Mouse (Mus musculus) stomach, embryonic 15.5 days (tissue): Measurements from ENCODE around the gene Ap2b1. TPM values are rescaled to one million over a fixed set of nuclear protein-coding genes. Genes with fewer than 3 reads are reported as not detected.

Source experiments
- ATAC-seq: fragments of 200-750 bp; cut with Nextera tagmentation; 2 replicates; pipeline ENCODE4 v1.8.0; 2017; ENCODE audit warnings: low read depth, moderate number of reproducible peaks, moderate TSS enrichment; ENCODE audit not compliant: insufficient read depth, low FRiP score
- H3K27ac ChIP-seq: fragments of 300-500 bp; sonication (generic); 2 replicates; pipeline ENCODE4 v1.5.1; 2015; ENCODE audit warnings: mild to moderate bottlenecking, inconsistent platforms
- H3K27me3 ChIP-seq: fragments of 300-500 bp; sonication (generic); replicated peaks from 2 replicates; pipeline ENCODE4 v1.6.1; 2015; ENCODE audit warnings: inconsistent platforms
- H3K36me3 ChIP-seq: fragments of 300-500 bp; sonication (generic); 2 replicates; pipeline ENCODE4 v1.6.1; 2015; ENCODE audit warnings: inconsistent platforms
- H3K4me1 ChIP-seq: fragments of 300-500 bp; sonication (generic); 2 replicates; pipeline ENCODE4 v1.6.1; 2015; ENCODE audit warnings: inconsistent platforms
- H3K4me2 ChIP-seq: fragments of 300-500 bp; sonication (generic); 2 replicates; pipeline ENCODE4 v1.6.1; 2015; ENCODE audit warnings: mild to moderate bottlenecking, inconsistent platforms
- H3K4me3 ChIP-seq: fragments of 300-500 bp; sonication (generic); replicated peaks from 2 replicates; pipeline ENCODE4 v1.5.1; 2015; ENCODE audit warnings: inconsistent platforms
- H3K9ac ChIP-seq: fragments of 300-500 bp; sonication (generic); 2 replicates; pipeline ENCODE4 v1.6.1; 2015; ENCODE audit warnings: inconsistent platforms
- H3K9me3 ChIP-seq: fragments of 300-500 bp; sonication (generic); 2 replicates; pipeline ENCODE4 v1.6.1; 2016; ENCODE audit warnings: inconsistent platforms
- WGBS: fragments of 180-500 bp; shearing (Covaris S2); methylation state at CpG from one replicate; pipeline ENCODE4 v1.1.7; 2015; 5-methylcytosine and 5-hydroxymethylcytosine counted together
- polyA plus RNA-seq: library from polyadenylated mRNA; unstranded; fragments of >200 nt; fragmentation: Nextera tagmentation; extraction: Ambion mirVana; gene quantifications from 2 replicates; pipeline ENCODE4 v1.2.1, GENCODE M21; 2015

The Ap2b1 gene
- polyA plus RNA-seq, 1 experiment from 2014 or later, result 42.3 TPM

DNA sequence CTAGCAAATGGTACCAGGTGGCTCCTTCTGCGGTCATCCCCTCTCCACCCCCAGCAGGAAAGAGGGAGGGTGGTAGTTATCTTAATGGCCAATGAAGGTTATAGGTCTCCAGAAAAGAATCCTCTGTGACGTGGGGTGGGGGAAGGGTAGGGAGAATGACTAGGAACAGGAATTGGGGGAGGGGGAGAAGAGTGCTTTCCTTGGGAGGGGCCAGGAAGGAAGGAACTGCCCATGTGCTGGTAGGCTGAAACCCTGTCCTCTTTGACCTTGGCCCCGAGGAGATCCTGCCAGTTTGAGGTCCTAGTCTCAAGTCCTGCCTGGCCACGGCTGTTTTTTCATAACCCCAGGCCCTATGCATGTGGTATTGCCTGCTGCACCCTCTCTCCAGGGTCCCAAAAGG lies 150.5 kb downstream of the Ap2b1 start:
- Histone ChIP-seq H3K36me3 (no peaks in the 10 kb centered on the region), H3K9ac (no peak overlapping the region), H3K27ac (no peak overlapping the region), H3K4me3 (no peak overlapping the region), H3K4me1 (peaks cover 23% of the 10 kb centered on the region), H3K27me3 (peaks cover 16% of the 10 kb centered on the region), H3K9me3 (no peaks in the 10 kb centered on the region), H3K4me2 (no peak overlapping the region)
- no peak for ATAC-seq
- WGBS, result 33% methylated on average over 4 of the region's 4 CpGs

DNA sequence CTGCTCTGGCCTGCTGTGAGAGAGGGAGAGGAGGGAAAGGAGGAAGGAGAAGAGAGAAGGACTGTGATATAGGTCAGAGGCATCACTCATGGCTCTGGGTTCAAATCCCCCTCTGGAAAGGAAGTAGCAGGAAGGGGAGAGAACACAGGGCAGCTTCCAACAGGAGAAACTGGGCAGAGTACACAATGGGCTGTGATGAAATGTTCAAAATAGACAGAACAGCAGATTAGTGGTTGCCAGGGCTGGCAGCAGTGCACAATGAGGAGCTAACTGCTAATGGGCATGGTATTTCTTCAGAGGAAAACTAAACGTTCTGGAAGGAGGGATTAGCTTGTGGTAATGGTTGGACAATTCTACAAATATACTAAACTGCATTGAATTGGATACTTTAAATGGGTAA lies 151.7 kb downstream of the Ap2b1 start:
- Histone ChIP-seq H3K36me3 (no peaks in the 10 kb centered on the region), H3K27ac (no peak overlapping the region), H3K9me3 (no peaks in the 10 kb centered on the region), H3K27me3 (0 out of 2 replicates have a peak, but pooled peaks cover 4% of the 10 kb centered on the region), H3K4me2 (no peak overlapping the region), H3K4me3 (no peak overlapping the region), H3K4me1 (peaks cover 24% of the 10 kb centered on the region), H3K9ac (no peak overlapping the region)
- 43% methylated on average over 1 of the region's 1 CpGs for WGBS
- ATAC-seq, result no peak

DNA sequence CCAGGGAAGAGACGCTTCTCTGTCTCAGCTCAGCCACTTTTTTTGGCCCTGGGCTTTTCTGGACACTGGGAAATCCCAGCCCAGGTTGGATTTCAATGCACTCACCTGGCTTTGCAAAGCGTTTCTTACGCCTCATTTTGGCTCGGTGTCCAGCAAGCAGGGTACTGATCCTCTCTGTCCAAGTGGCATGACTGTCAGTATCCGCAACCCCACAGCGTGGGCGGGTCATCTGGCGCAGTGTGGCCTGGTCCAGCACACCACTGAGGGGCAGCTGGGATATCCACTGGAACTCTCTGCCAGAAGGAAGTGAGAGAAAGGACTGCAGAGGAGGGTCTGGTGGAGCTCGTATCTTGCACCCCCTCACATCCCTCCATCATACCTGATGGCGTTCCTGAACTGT lies 152.5 kb downstream of the Ap2b1 start:
- no peak for ATAC-seq
- WGBS, result 84% methylated on average over 10 of the region's 10 CpGs

GRCm38 (mm10) chr11:83454548-83454947 lies 155.7 kb downstream of the Ap2b1 start:
- H3K27ac ChIP-seq, result peak overlapping the region; percentile 74
- ATAC-seq, result peak; percentile 56; the same call in 1 of the 2 replicates
- H3K9me3 ChIP-seq, result no peaks in the 10 kb centered on the region
- WGBS, result 9% methylated on average over 4 of the region's 4 CpGs
- H3K4me2 ChIP-seq, result no peak overlapping the region
- no peak overlapping the region for H3K9ac ChIP-seq
- H3K27me3 ChIP-seq, result no peaks in the 10 kb centered on the region
- H3K4me3 ChIP-seq, result no peak overlapping the region
- H3K36me3 ChIP-seq, result no peaks in the 10 kb centered on the region
- peaks cover 14% of the 10 kb centered on the region; the same call in 1 of the 2 replicates for H3K4me1 ChIP-seq

More for the DNA sequence above, 152.5 kb downstream of the Ap2b1 start:
- H3K9me3 ChIP-seq, result no peaks in the 10 kb centered on the region
- no peaks in the 10 kb centered on the region for H3K36me3 ChIP-seq
- no peak overlapping the region for H3K4me3 ChIP-seq
- H3K4me2 ChIP-seq, result no peak overlapping the region
- 0 out of 2 replicates have a peak, but pooled peaks cover 4% of the 10 kb centered on the region for H3K27me3 ChIP-seq
- H3K27ac ChIP-seq, result no peak overlapping the region
- H3K9ac ChIP-seq, result no peak overlapping the region
- peaks cover 24% of the 10 kb centered on the region for H3K4me1 ChIP-seq

Other genes with a start within 250 kb of the Ap2b1 start
- gene Slfn2, start 233.9 kb upstream of the Ap2b1 start, polyA plus RNA-seq, result 8.4 and 9.2 TPM in 2 replicates
- gene Slfn1, start 182.2 kb upstream of the Ap2b1 start, polyA plus RNA-seq, result 1.6 and 1.8 TPM in 2 replicates
- 0.73 and 0.76 TPM in 2 replicates for gene Slfn4, start 123.8 kb upstream of the Ap2b1 start, polyA plus RNA-seq
- 0.53 and 0.88 TPM in 2 replicates for gene Slfn3, start 107.7 kb upstream of the Ap2b1 start, polyA plus RNA-seq
- 1.1 and 2.6 TPM in 2 replicates for gene Slfn14, start 12.3 kb upstream of the Ap2b1 start, polyA plus RNA-seq
- gene Pex12, start 3.6 kb downstream of the Ap2b1 start, polyA plus RNA-seq, result 14.0 TPM in 2 replicates
- 2.4 and 2.7 TPM in 2 replicates for gene Rasl10b, start 110.1 kb downstream of the Ap2b1 start, polyA plus RNA-seq
- 0.08 TPM in 1 of 2 replicates, not detected in the other for gene Gas2l2, start 130.4 kb downstream of the Ap2b1 start, polyA plus RNA-seq
- gene 1700020L24Rik, start 138.7 kb downstream of the Ap2b1 start, polyA plus RNA-seq, result 0.72 and 1.1 TPM in 2 replicates
- 2.4 and 3.1 TPM in 2 replicates for gene Mmp28, start 164.0 kb downstream of the Ap2b1 start, polyA plus RNA-seq
- 13.4 and 14.9 TPM in 2 replicates for gene Taf15, start 174.1 kb downstream of the Ap2b1 start, polyA plus RNA-seq
- gene Heatr9, start 223.2 kb downstream of the Ap2b1 start, polyA plus RNA-seq, result not detected in 2 replicates
- gene Ccl5, start 231.5 kb downstream of the Ap2b1 start, polyA plus RNA-seq, result 1.6 and 1.7 TPM in 2 replicates